Mouse (Mus musculus): ENCODE results near the gene Cul1.

DNA sequence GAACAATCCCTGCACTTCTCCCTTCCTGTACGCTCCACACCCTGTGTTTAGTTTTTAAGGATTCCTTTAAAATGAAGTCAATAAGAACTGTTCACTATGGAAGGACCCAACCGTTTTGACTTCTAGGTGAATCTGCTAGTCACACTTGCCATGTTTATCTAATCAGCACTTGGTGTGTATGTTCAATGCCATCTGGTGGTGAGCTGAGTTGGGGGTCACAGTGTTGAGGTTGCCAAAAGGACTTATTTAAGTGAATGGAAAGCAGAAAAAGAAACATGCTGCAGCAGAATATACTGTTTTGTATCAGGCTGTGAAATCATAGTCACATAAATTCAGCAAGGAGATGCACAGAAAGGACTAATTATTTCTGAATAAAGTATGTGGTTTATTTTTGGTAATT is 12.2 kb downstream of the Cul1 start:
- TF ChIP-seq CTCF (IDR thresholded peaks at IDR 0.05; ENCODE audit: low read depth) (0 out of 2 replicates have a peak, but pooled peaks have one; percentile 6), EP300 (IDR thresholded peaks at IDR 0.05; ENCODE audit: low read depth) (no peak)
